Mouse (Mus musculus): ENCODE measurements at regions not wholly inside any gene's neighbourhood (a gene's known extent, or its start where the extent isn't known, plus 50 kb on each side); places are given as distances from the start of the nearest gene placed in this dataset.
"Not testable (repeated sequence)": the region's sequence is repeated elsewhere in the genome, so short reads cannot be mapped to it uniquely, and the experiment has no call there.

DNA sequence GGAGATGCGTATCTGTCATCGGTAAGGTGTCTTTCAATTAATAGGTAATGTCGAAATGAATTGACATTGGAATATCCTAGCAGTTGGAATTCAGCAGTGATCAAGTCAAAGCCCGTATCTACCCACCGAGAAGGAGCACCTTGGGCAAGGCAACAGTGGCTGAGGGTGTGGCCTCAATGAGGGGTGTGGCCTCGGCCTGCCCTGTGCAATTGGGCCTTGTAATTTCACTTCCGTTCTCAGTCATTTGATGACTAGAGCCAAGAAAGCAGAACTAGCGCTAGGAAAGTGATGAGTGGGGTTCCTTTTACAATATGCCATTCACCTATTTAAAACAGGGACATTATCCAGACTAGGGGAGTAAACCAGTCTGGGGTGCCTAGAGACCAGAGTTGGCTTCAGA, 77.6 kb downstream of the Elovl4 start:
- no peak for ATAC-seq (replicated peaks; ENCODE audit: low FRiP score, low read depth)
- WGBS = 85% methylated on average over 8 of the region's 8 CpGs
- no peak overlapping the region for H3K4me2 ChIP-seq (ENCODE audit: low read length)

DNA sequence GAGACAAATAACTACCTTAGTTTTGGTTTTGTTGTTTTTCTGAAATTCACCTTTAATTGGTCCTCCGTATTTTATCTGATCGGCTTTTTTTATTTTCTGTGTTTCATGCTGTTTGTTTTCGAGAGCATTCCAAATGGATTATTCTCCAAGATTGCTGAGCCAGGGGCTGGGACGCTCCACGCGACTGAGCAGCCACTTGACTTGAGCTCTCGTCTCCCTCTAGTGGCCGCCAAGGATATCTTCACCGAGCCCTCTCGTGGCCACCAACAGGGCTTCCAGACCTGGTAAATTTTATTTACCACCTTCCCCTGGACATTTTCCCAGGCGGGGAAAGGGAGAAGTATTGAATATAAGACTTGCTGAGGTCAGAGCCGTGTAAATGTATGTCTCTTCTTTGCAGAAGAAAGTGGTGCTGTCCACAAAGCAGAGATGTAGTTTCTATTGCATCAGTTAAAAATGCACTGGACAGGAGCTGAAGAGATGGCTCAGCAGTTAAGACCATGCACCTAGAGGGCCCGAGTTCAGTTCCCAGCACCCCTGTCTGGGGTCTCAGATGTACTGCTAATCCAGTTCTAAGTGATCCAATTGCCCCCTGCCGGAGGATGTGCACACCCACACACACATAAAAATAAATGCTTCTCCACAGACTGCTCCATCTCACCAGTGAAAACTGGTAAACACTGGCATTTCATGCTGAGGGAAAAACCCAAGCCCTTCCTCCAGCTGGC, 78.5 kb downstream of the Elovl4 start:
- no peaks in the 10 kb centered on the region for H3K4me1 ChIP-seq (replicated peaks; ENCODE audit: insufficient read depth, low read length)
- ATAC-seq (replicated peaks; ENCODE audit: low FRiP score, low read depth) (peak; percentile 63), DNase-seq (ENCODE audit: low spot score) (peak; percentile 87)
- no peaks in the 10 kb centered on the region for H3K9me3 ChIP-seq (replicated peaks; ENCODE audit: low read length)
- H3K4me3 ChIP-seq (replicated peaks; ENCODE audit: low read depth, low read length) = peak overlapping the region; percentile 24
- peak; percentile 83 for TF ChIP-seq CTCF (IDR thresholded peaks at IDR 0.05; ENCODE audit: low read depth)
- peak overlapping the region; percentile 54 for H3K4me2 ChIP-seq (ENCODE audit: low read length)
- no peak overlapping the region for H3K27ac ChIP-seq
- 9% methylated on average over 14 of the region's 14 CpGs for WGBS
- H3K27me3 ChIP-seq (ENCODE audit: insufficient read depth, low read length) = no peaks in the 10 kb centered on the region
- no peak overlapping the region for H3K9ac ChIP-seq (ENCODE audit: low read depth, low read length)
- H3K36me3 ChIP-seq (ENCODE audit: insufficient read depth, low read length) = no peaks in the 10 kb centered on the region

More for the DNA sequence above, 77.6 kb downstream of the Elovl4 start:
- Histone ChIP-seq H3K27ac (no peak overlapping the region), H3K9me3 (replicated peaks; ENCODE audit: low read length) (no peaks in the 10 kb centered on the region), H3K4me3 (replicated peaks; ENCODE audit: low read depth, low read length) (no peak overlapping the region), H3K27me3 (ENCODE audit: insufficient read depth, low read length) (no peaks in the 10 kb centered on the region), H3K4me1 (replicated peaks; ENCODE audit: insufficient read depth, low read length) (no peaks in the 10 kb centered on the region), H3K36me3 (ENCODE audit: insufficient read depth, low read length) (no peaks in the 10 kb centered on the region), H3K9ac (ENCODE audit: low read depth, low read length) (no peak overlapping the region)
- TF ChIP-seq CTCF (IDR thresholded peaks at IDR 0.05; ENCODE audit: low read depth) = no peak
- no peak for DNase-seq (ENCODE audit: low spot score)

DNA sequence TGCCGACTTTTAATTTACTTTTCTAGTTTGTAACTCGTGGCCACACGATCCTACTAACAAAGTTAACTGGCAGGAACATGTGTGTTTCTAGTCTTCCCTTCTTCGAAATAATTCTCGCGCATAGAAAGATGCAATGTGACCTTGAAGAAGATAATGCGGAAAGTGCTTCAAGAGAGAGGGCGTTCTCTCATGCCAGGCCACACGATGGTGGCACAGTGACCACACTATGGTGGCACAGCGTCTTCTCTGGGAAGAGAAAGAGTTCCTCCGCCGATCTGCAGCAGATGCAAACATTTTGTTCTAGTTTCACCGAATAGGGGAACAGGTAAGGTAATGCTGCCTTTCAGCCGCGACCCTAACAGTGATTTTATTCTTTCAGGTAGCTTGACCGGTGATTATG, 79.1 kb downstream of the Elovl4 start:
- DNase-seq (ENCODE audit: low spot score) = no peak

DNA sequence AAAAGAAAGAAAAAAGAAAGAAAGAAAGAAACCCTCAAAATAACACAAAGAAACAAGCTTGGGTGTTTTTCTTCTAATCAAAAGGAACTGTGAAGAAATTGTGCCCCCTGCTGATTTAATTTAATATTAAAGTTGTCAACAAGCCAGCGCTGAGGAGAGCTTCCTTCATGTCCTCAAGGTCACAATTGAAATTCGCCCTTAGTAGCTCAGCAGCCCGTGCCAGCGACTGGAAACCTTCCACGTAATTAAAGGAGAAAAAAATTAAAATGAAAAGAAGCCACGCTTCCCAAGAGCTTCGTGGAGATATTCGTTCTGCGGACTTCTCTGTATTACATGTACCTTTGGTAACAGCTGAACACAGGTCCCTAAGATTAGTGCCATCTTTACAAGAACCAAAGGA, 80.0 kb downstream of the Elovl4 start:
- TF ChIP-seq CTCF (IDR thresholded peaks at IDR 0.05; ENCODE audit: low read depth) = peak; percentile 47
- WGBS = 53% methylated on average over 9 of the region's 9 CpGs
- DNase-seq (ENCODE audit: low spot score) (peak; percentile 69), ATAC-seq (replicated peaks; ENCODE audit: low FRiP score, low read depth) (no peak)
- no peaks in the 10 kb centered on the region for H3K9me3 ChIP-seq (replicated peaks; ENCODE audit: low read length)
- H3K27me3 ChIP-seq (ENCODE audit: insufficient read depth, low read length) = no peaks in the 10 kb centered on the region
- H3K4me1 ChIP-seq (replicated peaks; ENCODE audit: insufficient read depth, low read length) = no peaks in the 10 kb centered on the region
- no peaks in the 10 kb centered on the region for H3K36me3 ChIP-seq (ENCODE audit: insufficient read depth, low read length)
- no peak overlapping the region for H3K9ac ChIP-seq (ENCODE audit: low read depth, low read length)
- no peak overlapping the region for H3K27ac ChIP-seq
- H3K4me3 ChIP-seq (replicated peaks; ENCODE audit: low read depth, low read length) = no peak overlapping the region
- H3K4me2 ChIP-seq (ENCODE audit: low read length) = no peak overlapping the region

More for the DNA sequence above, 79.1 kb downstream of the Elovl4 start:
- TF ChIP-seq CTCF (IDR thresholded peaks at IDR 0.05; ENCODE audit: low read depth) = no peak
- H3K36me3 ChIP-seq (ENCODE audit: insufficient read depth, low read length) = no peaks in the 10 kb centered on the region
- H3K4me2 ChIP-seq (ENCODE audit: low read length) = peak overlapping the region; percentile 54
- H3K4me1 ChIP-seq (replicated peaks; ENCODE audit: insufficient read depth, low read length) = no peaks in the 10 kb centered on the region
- H3K9me3 ChIP-seq (replicated peaks; ENCODE audit: low read length) = no peaks in the 10 kb centered on the region
- no peak for ATAC-seq (replicated peaks; ENCODE audit: low FRiP score, low read depth)
- H3K27ac ChIP-seq = no peak overlapping the region
- 52% methylated on average over 16 of the region's 16 CpGs for WGBS
- no peak overlapping the region for H3K9ac ChIP-seq (ENCODE audit: low read depth, low read length)
- no peaks in the 10 kb centered on the region for H3K27me3 ChIP-seq (ENCODE audit: insufficient read depth, low read length)
- H3K4me3 ChIP-seq (replicated peaks; ENCODE audit: low read depth, low read length) = peak overlapping the region; percentile 24

- TF ChIP-seq CTCF (IDR thresholded peaks at IDR 0.05; ENCODE audit: low read depth) = no peak
- no peak overlapping the region for H3K4me2 ChIP-seq (ENCODE audit: low read length)
- ATAC-seq (replicated peaks; ENCODE audit: low FRiP score, low read depth) (no peak), DNase-seq (ENCODE audit: low spot score) (peak; percentile 9)
- no peaks in the 10 kb centered on the region for H3K27me3 ChIP-seq (ENCODE audit: insufficient read depth, low read length)
- H3K4me1 ChIP-seq (replicated peaks; ENCODE audit: insufficient read depth, low read length) = no peaks in the 10 kb centered on the region
- no peak overlapping the region for H3K9ac ChIP-seq (ENCODE audit: low read depth, low read length)
- no peaks in the 10 kb centered on the region for H3K9me3 ChIP-seq (replicated peaks; ENCODE audit: low read length)
- no peak overlapping the region for H3K4me3 ChIP-seq (replicated peaks; ENCODE audit: low read depth, low read length)
- H3K36me3 ChIP-seq (ENCODE audit: insufficient read depth, low read length) = no peaks in the 10 kb centered on the region
- 66% methylated on average over 8 of the region's 8 CpGs for WGBS
- no peak overlapping the region for H3K27ac ChIP-seq
Observed at GRCm38 (mm10) chr9:83725545-83725944, 80.5 kb downstream of the Elovl4 start.

DNA sequence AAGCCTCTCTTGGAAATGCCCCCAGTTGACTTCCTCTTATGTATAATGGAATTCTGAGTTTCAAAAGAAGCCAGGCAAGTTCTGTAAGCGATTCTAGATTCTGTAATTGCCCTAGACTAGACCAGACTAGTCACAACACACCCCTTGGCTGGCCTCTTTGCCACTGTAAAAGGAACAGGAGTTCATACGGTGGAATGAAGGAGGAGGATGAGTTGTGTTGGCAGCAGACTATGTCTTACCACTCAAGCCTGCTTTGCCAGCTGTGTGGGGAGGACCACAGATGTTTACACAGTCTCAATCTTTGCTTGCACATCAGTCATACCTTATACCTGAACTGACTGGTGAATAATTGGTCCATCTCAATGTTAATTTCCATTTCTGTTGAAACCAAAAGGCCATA, 85.1 kb downstream of the Elovl4 start:
- no peaks in the 10 kb centered on the region for H3K27me3 ChIP-seq (ENCODE audit: insufficient read depth, low read length)
- 48% methylated on average over 2 of the region's 2 CpGs for WGBS
- H3K9me3 ChIP-seq (replicated peaks; ENCODE audit: low read length) = no peaks in the 10 kb centered on the region
- no peaks in the 10 kb centered on the region for H3K4me1 ChIP-seq (replicated peaks; ENCODE audit: insufficient read depth, low read length)
- no peak overlapping the region for H3K9ac ChIP-seq (ENCODE audit: low read depth, low read length)
- TF ChIP-seq CTCF (IDR thresholded peaks at IDR 0.05; ENCODE audit: low read depth) = no peak
- no peak overlapping the region for H3K4me3 ChIP-seq (replicated peaks; ENCODE audit: low read depth, low read length)
- ATAC-seq (replicated peaks; ENCODE audit: low FRiP score, low read depth) = no peak
- H3K27ac ChIP-seq = no peak overlapping the region
- no peak for DNase-seq (ENCODE audit: low spot score)
- H3K4me2 ChIP-seq (ENCODE audit: low read length) = no peak overlapping the region
- no peaks in the 10 kb centered on the region for H3K36me3 ChIP-seq (ENCODE audit: insufficient read depth, low read length)

GRCm38 (mm10) chr9:83719811-83720210, 86.3 kb downstream of the Elovl4 start:
- no peaks in the 10 kb centered on the region for H3K4me1 ChIP-seq (replicated peaks; ENCODE audit: insufficient read depth, low read length)
- no peak overlapping the region for H3K27ac ChIP-seq
- H3K4me2 ChIP-seq (ENCODE audit: low read length) = no peak overlapping the region
- H3K9me3 ChIP-seq (replicated peaks; ENCODE audit: low read length) = no peaks in the 10 kb centered on the region
- H3K36me3 ChIP-seq (ENCODE audit: insufficient read depth, low read length) = no peaks in the 10 kb centered on the region
- no peak overlapping the region for H3K9ac ChIP-seq (ENCODE audit: low read depth, low read length)
- H3K27me3 ChIP-seq (ENCODE audit: insufficient read depth, low read length) = no peaks in the 10 kb centered on the region
- no peak for TF ChIP-seq CTCF (IDR thresholded peaks at IDR 0.05; ENCODE audit: low read depth)
- 60% methylated on average over 4 of the region's 4 CpGs for WGBS
- no peak for ATAC-seq (replicated peaks; ENCODE audit: low FRiP score, low read depth)
- H3K4me3 ChIP-seq (replicated peaks; ENCODE audit: low read depth, low read length) = no peak overlapping the region
- no peak for DNase-seq (ENCODE audit: low spot score)

- not testable (repeated sequence) for H3K9me3 ChIP-seq (replicated peaks; ENCODE audit: low read length); ATAC-seq (replicated peaks; ENCODE audit: low FRiP score, low read depth); H3K4me1 ChIP-seq (replicated peaks; ENCODE audit: insufficient read depth, low read length); H3K9ac ChIP-seq (ENCODE audit: low read depth, low read length); H3K4me2 ChIP-seq (ENCODE audit: low read length); H3K36me3 ChIP-seq (ENCODE audit: insufficient read depth, low read length); H3K27ac ChIP-seq; H3K4me3 ChIP-seq (replicated peaks; ENCODE audit: low read depth, low read length); H3K27me3 ChIP-seq (ENCODE audit: insufficient read depth, low read length); DNase-seq (ENCODE audit: low spot score)
- 86% methylated on average over 2 of the region's 2 CpGs for WGBS
Observed at GRCm38 (mm10) chr9:83718084-83718483, 88.0 kb downstream of the Elovl4 start.
